Comparison of ENCODE assay signal across 7 mouse cellular contexts in the genomic region with DNA sequence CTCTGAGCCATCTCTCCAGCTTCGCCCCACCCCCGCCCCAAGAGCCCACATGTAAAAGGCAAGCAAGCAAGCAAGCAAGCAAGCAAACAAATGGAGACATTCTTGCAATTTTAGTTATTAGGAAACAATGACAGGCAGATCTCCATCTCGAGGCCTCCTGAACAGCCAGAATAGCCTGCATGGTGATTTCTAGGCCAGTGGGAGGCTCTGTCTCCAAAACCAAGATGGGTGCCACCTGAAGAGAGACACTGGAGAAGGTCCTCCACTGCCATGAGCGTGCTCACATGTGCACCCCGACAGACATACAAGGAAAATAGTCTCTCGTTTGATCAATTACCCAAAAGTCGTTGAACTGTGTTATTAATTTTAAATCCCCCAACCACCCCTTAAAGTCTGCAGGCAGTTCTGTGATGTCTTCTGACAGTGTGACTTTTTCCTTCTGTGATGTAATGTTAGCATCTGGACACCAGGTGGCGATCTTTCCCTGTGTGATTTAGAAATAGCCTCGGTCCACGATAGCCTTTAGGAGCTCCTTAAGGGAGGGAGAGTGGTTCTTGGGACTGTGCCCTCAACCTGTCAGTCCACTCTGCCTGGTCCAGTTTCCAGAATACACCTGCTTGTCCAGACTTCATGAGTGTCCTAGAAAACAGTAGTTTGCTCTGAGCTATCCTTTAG. TPM values are rescaled to one million over a fixed set of nuclear protein-coding genes. Genes with fewer than 3 reads are reported as not detected.
DNase-seq lines count a peak whose midpoint lies in the region; ATAC-seq and TF ChIP-seq lines count a peak whose summit lies in the region.

No protein-coding gene starts in this region.

- TF ChIP-seq CTCF in Patski (IDR thresholded peaks at IDR 0.05), result peak; percentile 60

- in situ Hi-C loops in Patski (cut with MboI; ENCODE audit: low pct_unique_long_range_greater_than_20kb), result loop anchor here (5.0 to 25.0 kb wide), 4 partner anchors 124 to 1994 kb away; a partner anchor contains a TSS

- CTCF ChIA-PET in Patski (lab: Charles Lee), result interaction anchor here (0.7 to 5.5 kb wide), 41 partner anchors 9 to 364 kb away, joined by 3 to 67 read pairs (median 4); no protein-coding TSS in a partner anchor

- POLR2A ChIA-PET in Patski (lab: Charles Lee), result interaction anchor here (1.2 to 1.5 kb wide), 2 partner anchors 194 to 196 kb away, joined by 3 to 5 read pairs; no protein-coding TSS in a partner anchor

- no peak for ATAC-seq in Patski
- peak; percentile 79 for ATAC-seq in common myeloid progenitor, adult 5-6 weeks (replicated peaks; ENCODE audit: low read depth, poor library complexity, severe bottlenecking)

- H3K27me3 ChIP-seq in Patski, result no peaks in the 10 kb centered on the region

- peak; percentile 14 to 53 for DNase-seq in CD8-positive naive resting alpha-beta T cell, adult 2 months (ENCODE audit: low read depth in 2 of 2, low spot score in 2 of 2)
- DNase-seq in Patski (ENCODE audit: low read depth, low spot score), result no peak
- DNase-seq in heart, postnatal 10 days, result peak; percentile 62 to 81
- peak; percentile 39 to 73 for DNase-seq in kidney, postnatal 36 days
- peak; percentile 65 for DNase-seq in lung, postnatal 10 days
- DNase-seq in retina, postnatal 1 day, result peak; percentile 81

- intact Hi-C loops in heart, postnatal 10 days (cut with DNase I), result loop anchor here (1.0 to 5.0 kb wide), 5 partner anchors 33 to 358 kb away; no protein-coding TSS in a partner anchor

RNA-seq across cellular contexts. Expression of a gene that starts 6.1 kb away (rescaled TPM):
- 40.2 TPM for polyA plus RNA-seq in Patski (2021)
- 32.3 and 36.6 TPM in 2 replicates for total RNA-seq in common myeloid progenitor, adult 5-6 weeks (2017)
- total RNA-seq in heart, postnatal 10 days (2021), result 10 to 100 TPM; 32.4 to 36.1 TPM
